Mouse (Mus musculus) forebrain, embryonic 14.5 days (tissue): Measurements from ENCODE around the gene Zfp839. TPM values are rescaled to one million over a fixed set of nuclear protein-coding genes. Genes with fewer than 3 reads are reported as not detected.
"Not testable (repeated sequence)": the region's sequence is repeated elsewhere in the genome, so short reads cannot be mapped to it uniquely, and the experiment has no call there.

Source experiments
- ATAC-seq: fragments of 200-750 bp; cut with Nextera tagmentation; 2 replicates; pipeline ENCODE4 v1.8.0; 2017; ENCODE audit warnings: mild to moderate bottlenecking, moderate library complexity
- DNase-seq: peaks from one replicate; pipeline ENCODE4 v3.0.0-alpha.2; 2015; ENCODE audit warnings: low spot score
- H3K27ac ChIP-seq: fragments of 300-500 bp; sonication (generic); 2 replicates; pipeline ENCODE4 v1.5.1; 2014; ENCODE audit warnings: low read depth, mild to moderate bottlenecking, control low read depth, low read length, moderate library complexity
- H3K27me3 ChIP-seq: fragments of 300-500 bp; sonication (generic); replicated peaks from 2 replicates; pipeline ENCODE4 v1.6.1; 2014; ENCODE audit warnings: low read length, control low read depth, mixed read lengths; ENCODE audit not compliant: control insufficient read depth, insufficient read depth
- H3K36me3 ChIP-seq: fragments of 300-500 bp; sonication (generic); 2 replicates; pipeline ENCODE4 v1.6.1; 2014; ENCODE audit warnings: low read length, control low read depth; ENCODE audit not compliant: control insufficient read depth, insufficient read depth
- H3K4me1 ChIP-seq: fragments of 300-500 bp; sonication (generic); 2 replicates; pipeline ENCODE4 v1.6.1; 2014; ENCODE audit warnings: antibody characterized with exemption, low read length, control low read depth; ENCODE audit not compliant: control insufficient read depth, insufficient read depth
- H3K4me2 ChIP-seq: fragments of 300-500 bp; sonication (generic); 2 replicates; pipeline ENCODE4 v1.6.1; 2014; ENCODE audit warnings: mild to moderate bottlenecking, control low read depth, low read length
- H3K4me3 ChIP-seq: fragments of 300-500 bp; sonication (generic); 2 replicates; pipeline ENCODE4 v1.5.1; 2014; ENCODE audit warnings: low read depth, low read length, control low read depth
- H3K9ac ChIP-seq: fragments of 300-500 bp; sonication (generic); 2 replicates; pipeline ENCODE4 v1.6.1; 2014; ENCODE audit warnings: mild to moderate bottlenecking, low read length, control low read depth, moderate library complexity
- H3K9me3 ChIP-seq: fragments of 300-500 bp; sonication (generic); replicated peaks from 2 replicates; pipeline ENCODE4 v1.6.1; 2016; ENCODE audit warnings: low read length, control low read depth, mixed read lengths; ENCODE audit not compliant: control insufficient read depth
- WGBS: fragments of 180-500 bp; shearing (Covaris S2); extraction: QIAGEN DNeasy Blood & Tissue Kit; methylation state at CpG from one replicate; pipeline ENCODE4 v1.1.7; 2014; 5-methylcytosine and 5-hydroxymethylcytosine counted together
- polyA plus RNA-seq: library from polyadenylated mRNA; unstranded; fragments of >200 nt; fragmentation: Nextera tagmentation; extraction: Ambion mirVana; gene quantifications from 2 replicates; pipeline ENCODE4 v1.2.1, GENCODE M21; 2014

Zfp839 gene
- polyA plus RNA-seq, 1 experiment from 2014 or later: 0.81 TPM

DNA sequence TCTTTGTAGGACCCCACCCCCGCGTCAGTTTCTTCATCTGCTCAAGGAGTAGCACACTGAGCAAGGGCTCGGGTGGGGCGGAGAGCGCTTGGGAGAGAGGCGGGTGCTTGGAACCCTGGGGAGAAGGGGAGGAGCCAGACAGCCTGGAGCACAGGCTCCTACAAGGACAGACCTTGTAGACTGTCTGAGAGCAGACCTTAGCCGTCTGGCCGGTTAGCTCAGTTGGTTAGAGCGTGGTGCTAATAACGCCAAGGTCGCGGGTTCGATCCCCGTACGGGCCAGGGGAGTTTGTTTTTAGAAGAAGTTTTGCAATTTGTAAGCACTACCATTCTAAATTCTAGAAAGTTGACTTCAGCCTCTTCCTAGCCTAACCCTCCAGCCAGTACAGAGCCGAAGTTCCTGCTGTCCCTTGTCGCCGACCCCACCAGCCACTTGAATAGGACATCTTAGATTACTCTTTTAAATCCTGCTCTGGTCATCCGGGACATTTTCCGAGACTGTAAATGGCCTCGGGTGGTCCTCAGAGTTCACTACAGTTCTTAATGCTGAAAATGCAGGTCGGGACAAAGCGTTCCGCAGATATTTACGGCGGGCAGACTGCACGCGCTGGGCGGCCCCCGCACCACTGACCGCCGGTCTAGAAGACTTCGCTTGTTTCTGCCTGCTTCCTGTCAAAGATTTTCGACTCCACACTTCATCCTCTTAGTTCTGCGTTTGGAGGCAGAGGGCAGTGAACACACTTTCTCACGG is 4.7 kb upstream of the Zfp839 start:
- Histone ChIP-seq H3K9ac (peak overlapping the region; percentile 52), H3K4me2 (peak overlapping the region; percentile 58), H3K27me3 (peaks cover 24% of the 10 kb centered on the region), H3K4me1 (peaks cover 5% of the 10 kb centered on the region; the same call in 1 of the 2 replicates), H3K36me3 (no peaks in the 10 kb centered on the region), H3K27ac (no peak overlapping the region), H3K9me3 (no peaks in the 10 kb centered on the region), H3K4me3 (peak overlapping the region; percentile 35)
- ATAC-seq (peak; percentile 82), DNase-seq (peak; percentile 88)
- 2% methylated on average over 36 of the region's 36 CpGs for WGBS

DNA sequence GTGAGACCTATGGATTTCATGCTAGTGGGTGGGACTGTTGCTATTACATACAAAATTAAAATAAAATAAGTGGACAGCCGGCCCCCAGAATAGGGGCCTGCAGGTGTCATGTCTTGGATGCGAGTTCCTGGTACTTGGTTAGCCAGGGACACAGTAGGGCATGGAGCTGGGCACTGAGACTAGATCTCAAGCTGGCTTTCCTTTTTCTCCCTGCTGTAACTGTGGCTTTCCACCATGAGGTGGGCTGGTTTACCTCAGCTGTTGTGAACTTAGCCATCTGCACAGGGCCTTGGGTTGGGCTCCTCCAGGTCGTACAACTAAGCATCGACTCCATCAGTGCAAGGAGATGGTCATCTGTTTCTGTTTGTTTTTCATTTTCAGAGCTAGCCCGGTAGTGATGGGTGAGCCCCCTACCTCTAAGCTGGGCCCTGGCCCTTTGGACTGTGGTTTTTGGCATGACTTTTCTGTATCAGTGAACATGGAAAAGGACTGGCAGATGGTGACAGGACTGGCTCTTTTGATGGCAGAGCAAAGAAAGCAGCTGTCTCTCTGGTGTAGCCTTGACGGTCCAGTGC is 3.8 kb upstream of the Zfp839 start:
- Histone ChIP-seq H3K27me3 (peaks cover 24% of the 10 kb centered on the region), H3K27ac (no peak overlapping the region), H3K9ac (0 out of 2 replicates have a peak overlapping the region, but pooled peaks have one; percentile 46), H3K36me3 (no peaks in the 10 kb centered on the region), H3K4me3 (no peak overlapping the region), H3K9me3 (no peaks in the 10 kb centered on the region), H3K4me1 (peaks cover 10% of the 10 kb centered on the region), H3K4me2 (peak overlapping the region; percentile 58)
- DNase-seq: no peak
- no peak for ATAC-seq
- WGBS: 69% methylated on average over 6 of the region's 6 CpGs

- Histone ChIP-seq H3K27ac (no peak overlapping the region), H3K9me3 (no peaks in the 10 kb centered on the region), H3K36me3 (peaks cover 9% of the 10 kb centered on the region), H3K4me2 (peak overlapping the region; percentile 74), H3K4me1 (peaks cover 5% of the 10 kb centered on the region; the same call in 1 of the 2 replicates), H3K27me3 (peaks cover 5% of the 10 kb centered on the region; the same call in 1 of the 2 replicates), H3K9ac (peak overlapping the region; percentile 85; the same call in 1 of the 2 replicates), H3K4me3 (peak overlapping the region; percentile 81)
- no peak for DNase-seq
- WGBS: 15% methylated on average over 9 of the region's 9 CpGs
- ATAC-seq: no peak
Measured at GRCm38 (mm10) chr12:110850929-110851256, 840 bp downstream of the Zfp839 start.

DNA sequence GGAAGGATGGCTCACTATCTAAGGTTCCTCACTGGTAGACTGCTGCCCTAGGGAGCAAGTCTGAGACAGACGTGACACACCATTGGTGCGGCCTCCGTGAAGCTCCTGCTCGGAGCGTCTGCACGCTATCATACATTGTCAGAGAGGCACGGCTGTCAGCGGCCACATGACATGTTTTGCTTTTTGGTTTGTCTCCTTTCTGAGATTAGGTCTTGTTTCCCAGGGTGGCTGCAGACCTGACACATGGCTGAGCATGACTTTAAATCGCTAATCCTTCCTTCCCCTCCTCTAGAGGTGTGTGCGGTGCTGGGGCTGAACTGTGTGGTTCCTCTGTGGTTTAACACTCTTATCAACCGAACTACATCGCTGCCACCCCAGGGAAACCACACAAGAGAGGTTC is 1.4 kb downstream of the Zfp839 start:
- Histone ChIP-seq H3K4me2 (no peak overlapping the region), H3K36me3 (peaks cover 13% of the 10 kb centered on the region), H3K27ac (no peak overlapping the region), H3K4me1 (peaks cover 5% of the 10 kb centered on the region; the same call in 1 of the 2 replicates), H3K4me3 (no peak overlapping the region), H3K9ac (no peak overlapping the region), H3K9me3 (no peaks in the 10 kb centered on the region), H3K27me3 (no peaks in the 10 kb centered on the region)
- WGBS: 86% methylated on average over 12 of the region's 12 CpGs
- no peak for ATAC-seq
- no peak for DNase-seq

- WGBS: 80% methylated on average over 1 of the region's 1 CpGs
- no peak for ATAC-seq
Measured at GRCm38 (mm10) chr12:110851923-110852322, 1.9 kb downstream of the Zfp839 start.

GRCm38 (mm10) chr12:110854786-110855737 is 5.0 kb downstream of the Zfp839 start:
- Histone ChIP-seq H3K27me3 (no peaks in the 10 kb centered on the region), H3K9me3 (no peaks in the 10 kb centered on the region), H3K36me3 (peaks cover 21% of the 10 kb centered on the region), H3K4me3 (no peak overlapping the region), H3K27ac (no peak overlapping the region), H3K4me1 (peaks cover 5% of the 10 kb centered on the region; the same call in 1 of the 2 replicates), H3K4me2 (no peak overlapping the region), H3K9ac (no peak overlapping the region)
- WGBS: 89% methylated on average over 32 of the region's 32 CpGs
- ATAC-seq (no peak), DNase-seq (no peak)

More at GRCm38 (mm10) chr12:110851923-110852322, 1.9 kb downstream of the Zfp839 start:
- H3K4me1 ChIP-seq: peaks cover 5% of the 10 kb centered on the region; the same call in 1 of the 2 replicates
- no peaks in the 10 kb centered on the region for H3K27me3 ChIP-seq
- H3K27ac ChIP-seq: no peak overlapping the region
- no peak overlapping the region for H3K4me2 ChIP-seq
- H3K9ac ChIP-seq: no peak overlapping the region
- DNase-seq: no peak
- H3K4me3 ChIP-seq: no peak overlapping the region
- H3K9me3 ChIP-seq: no peaks in the 10 kb centered on the region
- H3K36me3 ChIP-seq: peaks cover 13% of the 10 kb centered on the region

GRCm38 (mm10) chr12:110857196-110857595 is 7.1 kb downstream of the Zfp839 start:
- H3K36me3 ChIP-seq: peaks cover 25% of the 10 kb centered on the region
- no peak overlapping the region for H3K4me2 ChIP-seq
- no peak overlapping the region for H3K27ac ChIP-seq
- 92% methylated on average over 7 of the region's 7 CpGs for WGBS
- no peak overlapping the region for H3K4me3 ChIP-seq
- no peaks in the 10 kb centered on the region for H3K27me3 ChIP-seq
- H3K9ac ChIP-seq: no peak overlapping the region
- no peaks in the 10 kb centered on the region for H3K9me3 ChIP-seq
- no peak for DNase-seq
- no peak for ATAC-seq
- no peaks in the 10 kb centered on the region for H3K4me1 ChIP-seq

DNA sequence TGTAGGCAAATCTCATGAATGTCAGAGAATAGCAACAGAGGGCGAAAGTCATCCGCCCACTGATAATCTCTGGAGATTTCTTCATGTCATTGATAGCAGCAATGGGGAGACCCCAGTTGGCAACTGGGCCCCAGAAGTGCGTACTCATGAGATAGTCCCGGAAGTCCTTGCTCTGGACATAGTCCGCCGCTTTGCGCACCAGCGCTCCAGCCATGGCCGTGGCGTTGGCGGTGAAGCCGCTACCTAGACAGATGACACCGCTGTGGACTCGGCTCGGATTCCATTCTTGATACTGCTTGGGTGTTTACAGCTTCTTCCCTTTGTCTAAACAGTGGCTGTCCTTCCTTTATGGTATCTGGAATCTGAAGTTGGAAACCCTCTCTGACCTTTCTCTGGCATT is 8.6 kb downstream of the Zfp839 start:
- ATAC-seq, H3K9me3 ChIP-seq, H3K9ac ChIP-seq, H3K27me3 ChIP-seq, H3K4me2 ChIP-seq, H3K4me1 ChIP-seq, H3K27ac ChIP-seq, DNase-seq, H3K4me3 ChIP-seq: not testable (repeated sequence)
- WGBS: 98% methylated on average over 15 of the region's 15 CpGs
- peaks cover 25% of the 10 kb centered on the region for H3K36me3 ChIP-seq
